Mouse (Mus musculus) intestine, postnatal 0 days (tissue): Measurements from ENCODE around the gene Atp5d. TPM values are rescaled to one million over a fixed set of nuclear protein-coding genes. Genes with fewer than 3 reads are reported as not detected.
A peak's percentile ranks its signal among the peaks of the same experiment; 100 is the strongest.

Source experiments
- ATAC-seq: fragments of 200-750 bp; cut with Nextera tagmentation; 2 replicates; pipeline ENCODE4 v1.8.0; 2017; ENCODE audit warnings: mild to moderate bottlenecking, moderate TSS enrichment, moderate library complexity
- H3K27ac ChIP-seq: fragments of 300-500 bp; sonication (generic); 2 replicates; pipeline ENCODE4 v1.5.1; 2014; ENCODE audit warnings: mild to moderate bottlenecking, low read depth, low read length, moderate library complexity
- H3K27me3 ChIP-seq: fragments of 300-500 bp; sonication (generic); replicated peaks from 2 replicates; pipeline ENCODE4 v1.6.1; 2014; ENCODE audit warnings: low read length, mixed read lengths; ENCODE audit not compliant: control insufficient read depth, insufficient read depth
- H3K36me3 ChIP-seq: fragments of 300-500 bp; sonication (generic); 2 replicates; pipeline ENCODE4 v1.6.1; 2014; ENCODE audit warnings: mild to moderate bottlenecking, moderate library complexity; ENCODE audit not compliant: control insufficient read depth, insufficient read depth
- H3K4me1 ChIP-seq: fragments of 300-500 bp; sonication (generic); replicated peaks from 2 replicates; pipeline ENCODE4 v1.6.1; 2014; ENCODE audit warnings: antibody characterized with exemption, low read length, mixed read lengths; ENCODE audit not compliant: control insufficient read depth, insufficient read depth
- H3K4me2 ChIP-seq: fragments of 300-500 bp; sonication (generic); replicated peaks from 2 replicates; pipeline ENCODE4 v1.6.1; 2014; ENCODE audit warnings: low read depth, mild to moderate bottlenecking, moderate library complexity
- H3K4me3 ChIP-seq: fragments of 300-500 bp; sonication (generic); 2 replicates; pipeline ENCODE4 v1.5.1; 2014; ENCODE audit warnings: low read depth, low read length
- H3K9ac ChIP-seq: fragments of 300-500 bp; sonication (generic); 2 replicates; pipeline ENCODE4 v1.6.1; 2014; ENCODE audit warnings: mild to moderate bottlenecking, low read depth, low read length
- H3K9me3 ChIP-seq: fragments of 300-500 bp; sonication (generic); 2 replicates; pipeline ENCODE4 v1.6.1; 2016; ENCODE audit warnings: mixed run types; ENCODE audit not compliant: control insufficient read depth
- CTCF ChIP-seq: sonication (generic); IDR thresholded peaks from 2 replicates; pipeline ENCODE4 v1.5.1; 2016; ENCODE audit warnings: low read depth, mild to moderate bottlenecking, control low read depth, antibody characterized with exemption, moderate library complexity
- WGBS: fragments of 180-500 bp; shearing (Covaris S2); extraction: QIAGEN DNeasy Blood & Tissue Kit; methylation state at CpG from one replicate; pipeline ENCODE4 v1.1.7; 2014; 5-methylcytosine and 5-hydroxymethylcytosine counted together
- polyA plus RNA-seq: library from polyadenylated mRNA; unstranded; fragments of >200 nt; fragmentation: Nextera tagmentation; extraction: Ambion mirVana; gene quantifications from 2 replicates; pipeline ENCODE4 v1.2.1, GENCODE M21; 2015

The Atp5d gene
- polyA plus RNA-seq, 1 experiment from 2014 or later = 1,009 TPM

GRCm38 (mm10) chr10:80171760-80172526 lies 33.5 kb downstream of the Atp5d start:
- no peaks in the 10 kb centered on the region for H3K4me1 ChIP-seq
- H3K9ac ChIP-seq = peak overlapping the region; percentile 24; the same call in 1 of the 2 replicates
- TF ChIP-seq CTCF = no peak
- no peaks in the 10 kb centered on the region for H3K27me3 ChIP-seq
- peaks cover 34% of the 10 kb centered on the region for H3K36me3 ChIP-seq
- no peak overlapping the region; the same call in 1 of the 2 replicates for H3K4me3 ChIP-seq
- ATAC-seq = no peak
- 85% methylated on average over 45 of the region's 45 CpGs for WGBS
- H3K4me2 ChIP-seq = peak overlapping the region; percentile 63
- H3K9me3 ChIP-seq = no peaks in the 10 kb centered on the region
- H3K27ac ChIP-seq = peak overlapping the region; percentile 83

- peak; percentile 68 for ATAC-seq
- Histone ChIP-seq H3K36me3 (peaks cover 34% of the 10 kb centered on the region), H3K4me1 (no peaks in the 10 kb centered on the region), H3K9me3 (no peaks in the 10 kb centered on the region), H3K27ac (peak within 1 kb of the TSS; percentile 83), H3K4me3 (peak within 1 kb of the TSS; percentile 45), H3K27me3 (no peaks in the 10 kb centered on the region), H3K9ac (peak within 1 kb of the TSS; percentile 24), H3K4me2 (peak within 1 kb of the TSS; percentile 63)
- TF ChIP-seq CTCF = no peak
- WGBS = 7% methylated on average over 35 of the region's 35 CpGs
Observed at GRCm38 (mm10) chr10:80172527-80173292, 34.3 kb downstream of the Atp5d start, which contains the start of gene 1600002K03Rik. TSS of gene 1600002K03Rik (plus strand) at chr10:80172944.

GRCm38 (mm10) chr10:80173358-80173757 lies 34.9 kb downstream of the Atp5d start:
- H3K27ac ChIP-seq = peak overlapping the region; percentile 83; the same call in 1 of the 2 replicates
- H3K27me3 ChIP-seq = no peaks in the 10 kb centered on the region
- no peak overlapping the region for H3K9ac ChIP-seq
- TF ChIP-seq CTCF = no peak
- H3K4me3 ChIP-seq = peak overlapping the region; percentile 45
- peak overlapping the region; percentile 63 for H3K4me2 ChIP-seq
- ATAC-seq = no peak
- H3K4me1 ChIP-seq = no peaks in the 10 kb centered on the region
- peaks cover 34% of the 10 kb centered on the region for H3K36me3 ChIP-seq
- 9% methylated on average over 11 of the region's 11 CpGs for WGBS
- no peaks in the 10 kb centered on the region for H3K9me3 ChIP-seq

GRCm38 (mm10) chr10:80173955-80174640 lies 35.7 kb downstream of the Atp5d start:
- no peak overlapping the region for H3K9ac ChIP-seq
- no peak for TF ChIP-seq CTCF
- WGBS = 87% methylated on average over 10 of the region's 10 CpGs

GRCm38 (mm10) chr10:80174705-80175104 lies 36.3 kb downstream of the Atp5d start:
- H3K27me3 ChIP-seq = no peaks in the 10 kb centered on the region
- H3K4me2 ChIP-seq = no peak overlapping the region
- H3K36me3 ChIP-seq = peaks cover 28% of the 10 kb centered on the region
- H3K4me3 ChIP-seq = no peak overlapping the region
- no peak overlapping the region for H3K9ac ChIP-seq
- TF ChIP-seq CTCF = peak; percentile 72
- no peaks in the 10 kb centered on the region for H3K9me3 ChIP-seq
- no peak overlapping the region for H3K27ac ChIP-seq
- WGBS = 42% methylated on average over 2 of the region's 2 CpGs
- ATAC-seq = no peak
- no peaks in the 10 kb centered on the region for H3K4me1 ChIP-seq

More at GRCm38 (mm10) chr10:80173955-80174640, 35.7 kb downstream of the Atp5d start:
- Histone ChIP-seq H3K4me1 (no peaks in the 10 kb centered on the region), H3K9me3 (no peaks in the 10 kb centered on the region), H3K27ac (no peak overlapping the region), H3K4me2 (no peak overlapping the region), H3K27me3 (no peaks in the 10 kb centered on the region), H3K4me3 (no peak overlapping the region), H3K36me3 (peaks cover 34% of the 10 kb centered on the region)
- ATAC-seq = no peak
